ENCODE assay signal across 8 mouse cellular contexts in genomic region chr17:47628851-47629676, GRCm38 (mm10). TPM values are rescaled to one million over a fixed set of nuclear protein-coding genes. Genes with fewer than 3 reads are reported as not detected.
A peak's percentile ranks its signal among the peaks of the same experiment; 100 is the strongest.
DNase-seq lines count a peak whose midpoint lies in the region; ATAC-seq and TF ChIP-seq lines count a peak whose summit lies in the region.

No protein-coding gene starts in this region.

- peak; percentile 96 for DNase-seq in ES-CJ7 (ENCODE audit: low read depth, low spot score)
- DNase-seq in cerebellum, adult 11 months, result peak; percentile 92
- DNase-seq in heart, postnatal 36 days, result peak; percentile 92 to 95
- peak; percentile 90 for DNase-seq in layer of hippocampus, adult 2 months (ENCODE audit: low spot score in 2 of 2)
- DNase-seq in lung, embryonic 14.5 days, result peak; percentile 98
- DNase-seq in thymus, adult 2 months, result peak; percentile 95

- TF ChIP-seq CTCF in layer of hippocampus, adult 2 months (conservative IDR thresholded peaks at IDR 0.05), result no peak
- no peak for TF ChIP-seq CTCF in lung, embryonic 14.5 days (IDR thresholded peaks at IDR 0.05; ENCODE audit: low read depth)
- TF ChIP-seq CTCF in olfactory bulb, adult 2 months (IDR thresholded peaks at IDR 0.05; ENCODE audit: insufficient read depth, low read depth, low read length), result no peak
- no peak for TF ChIP-seq CTCF in thymus, adult 2 months (IDR thresholded peaks at IDR 0.05; ENCODE audit: borderline replicate concordance, control insufficient read depth, extremely low read depth, insufficient read depth, low read length, poor library complexity)

- no peaks in the 10 kb centered on the region for H3K9me3 ChIP-seq in forebrain, embryonic 15.5 days
- H3K9me3 ChIP-seq in lung, embryonic 14.5 days (ENCODE audit: low read depth, low read length), result no peaks in the 10 kb centered on the region

- peak; percentile 95 for ATAC-seq in forebrain, embryonic 15.5 days (replicated peaks)
- peak; percentile 93 for ATAC-seq in lung, embryonic 14.5 days (ENCODE audit: insufficient read depth)

- no peaks in the 10 kb centered on the region for H3K27me3 ChIP-seq in forebrain, embryonic 15.5 days
- H3K27me3 ChIP-seq in lung, embryonic 14.5 days (ENCODE audit: insufficient read depth, low read length), result no peaks in the 10 kb centered on the region
- H3K27me3 ChIP-seq in thymus, adult 2 months (ENCODE audit: control insufficient read depth, insufficient read depth, low read length), result no peaks in the 10 kb centered on the region

- intact Hi-C loops in heart, postnatal 36 days (cut with DNase I), result loop anchor here (1.0 to 2.0 kb wide), 2 partner anchors 18 to 60 kb away; partner anchors contain the start of genes Bysl, Frs3, Gm20517 and Med20

- H3K27ac ChIP-seq in forebrain, embryonic 15.5 days (replicated peaks), result peak overlapping the region; percentile 98
- H3K27ac ChIP-seq in layer of hippocampus, adult 2 months, result peak overlapping the region; percentile 92
- peak overlapping the region; percentile 85 for H3K27ac ChIP-seq in lung, embryonic 14.5 days (ENCODE audit: low read depth)
- peak overlapping the region; percentile 89 for H3K27ac ChIP-seq in olfactory bulb, adult 2 months (ENCODE audit: insufficient read depth, low read depth, low read length)
- H3K27ac ChIP-seq in thymus, adult 2 months (ENCODE audit: control insufficient read depth, insufficient read depth, low read length), result peak overlapping the region; percentile 32

- H3K9ac ChIP-seq in forebrain, embryonic 15.5 days (replicated peaks), result peak overlapping the region; percentile 86
- peak overlapping the region; percentile 63 for H3K9ac ChIP-seq in lung, embryonic 14.5 days

- under 1% methylated on average over 63 of the region's 63 CpGs for WGBS in forebrain, embryonic 15.5 days
- whole genome bisulfite sequencing in lung, embryonic 14.5 days, result under 1% methylated on average over 61 of the region's 63 CpGs
- WGBS in olfactory bulb, adult 2 months, result under 1% methylated on average over 62 of the region's 63 CpGs
- under 1% methylated on average over 63 of the region's 63 CpGs for WGBS in thymus, adult 2 months

- peak overlapping the region; percentile 82 for H3K4me2 ChIP-seq in forebrain, embryonic 15.5 days (replicated peaks)
- peak overlapping the region; percentile 99 for H3K4me2 ChIP-seq in lung, embryonic 14.5 days

- TF ChIP-seq POLR2A in olfactory bulb, adult 2 months (IDR thresholded peaks at IDR 0.05; ENCODE audit: insufficient read depth, low read depth, low read length), result peak; percentile 41; the same call in 1 of the 2 replicates
- 0 out of 2 replicates have a peak, but pooled peaks have one; percentile 46 for TF ChIP-seq POLR2A in thymus, adult 2 months (IDR thresholded peaks at IDR 0.05; ENCODE audit: control insufficient read depth, extremely low read depth, insufficient read depth, low read length, poor library complexity)

- H3K4me3 ChIP-seq in forebrain, embryonic 15.5 days, result peak overlapping the region; percentile 83
- peak overlapping the region; percentile 92 for H3K4me3 ChIP-seq in layer of hippocampus, adult 2 months
- H3K4me3 ChIP-seq in lung, embryonic 14.5 days (ENCODE audit: low read depth, low read length), result peak overlapping the region; percentile 65
- H3K4me3 ChIP-seq in olfactory bulb, adult 2 months (ENCODE audit: insufficient read depth, low read depth, low read length), result peak overlapping the region; percentile 100
- peak overlapping the region; percentile 78 for H3K4me3 ChIP-seq in thymus, adult 2 months (ENCODE audit: control insufficient read depth, insufficient read depth, low read length)

- peaks cover 40% of the 10 kb centered on the region for H3K4me1 ChIP-seq in forebrain, embryonic 15.5 days
- H3K4me1 ChIP-seq in lung, embryonic 14.5 days (ENCODE audit: insufficient read depth), result peaks cover 6% of the 10 kb centered on the region; the same call in 1 of the 2 replicates
- peaks cover 12% of the 10 kb centered on the region for H3K4me1 ChIP-seq in olfactory bulb, adult 2 months (ENCODE audit: control insufficient read depth, insufficient read depth, low read length)
- H3K4me1 ChIP-seq in thymus, adult 2 months (replicated peaks; ENCODE audit: control insufficient read depth, insufficient read depth, low read length), result peaks cover 13% of the 10 kb centered on the region

- peaks cover 6% of the 10 kb centered on the region for H3K36me3 ChIP-seq in forebrain, embryonic 15.5 days
- peaks cover 22% of the 10 kb centered on the region for H3K36me3 ChIP-seq in lung, embryonic 14.5 days (ENCODE audit: insufficient read depth)
- H3K36me3 ChIP-seq in thymus, adult 2 months (ENCODE audit: control insufficient read depth, insufficient read depth, low read length), result peaks cover 4% of the 10 kb centered on the region

RNA-seq across cellular contexts. Expression of gene Usp49, which starts 1.4 kb away (rescaled TPM):
- 10.7 and 11.1 TPM in 2 replicates for polyA plus RNA-seq in forebrain, embryonic 15.5 days (2015; fragmentation: Nextera tagmentation; extraction: Ambion mirVana)
- total RNA-seq in heart, postnatal 36 days (2021), result 1 to 10 TPM; 3.9 to 4.4 TPM
- total RNA-seq in layer of hippocampus, adult 2 months (2021), result 10 to 100 TPM; 11.5 to 12.3 TPM
- 5.0 and 5.6 TPM in 2 replicates for polyA plus RNA-seq in lung, embryonic 14.5 days (2014; fragmentation: Nextera tagmentation; extraction: Ambion mirVana)
- polyA plus RNA-seq in olfactory bulb, adult 2 months (2012; ENCODE audit: insufficient read depth, insufficient read length, low replicate concordance, missing spikeins), result not detected in 2 replicates
- polyA plus RNA-seq in thymus, adult 2 months (2012; rRNA removed), result 12.5 and 17.2 TPM in 2 replicates

RNA-seq across cellular contexts. Expression of gene Gm20517, which starts 17.7 kb away (rescaled TPM):
- polyA plus RNA-seq in forebrain, embryonic 15.5 days (2015; fragmentation: Nextera tagmentation; extraction: Ambion mirVana), result 2.2 and 3.0 TPM in 2 replicates
- 1 to 10 TPM; 2.1 to 3.5 TPM for total RNA-seq in heart, postnatal 36 days (2021)
- 1 to 10 TPM; 4.4 to 5.5 TPM for total RNA-seq in layer of hippocampus, adult 2 months (2021)
- polyA plus RNA-seq in lung, embryonic 14.5 days (2014; fragmentation: Nextera tagmentation; extraction: Ambion mirVana), result 0.74 and 1.8 TPM in 2 replicates
- not detected in 2 replicates for polyA plus RNA-seq in olfactory bulb, adult 2 months (2012; ENCODE audit: insufficient read depth, insufficient read length, low replicate concordance, missing spikeins)
- polyA plus RNA-seq in thymus, adult 2 months (2012; rRNA removed), result 2.8 and 4.5 TPM in 2 replicates

RNA-seq across cellular contexts. Expression of gene Med20, which starts 17.7 kb away (rescaled TPM):
- 45.5 and 50.2 TPM in 2 replicates for polyA plus RNA-seq in forebrain, embryonic 15.5 days (2015; fragmentation: Nextera tagmentation; extraction: Ambion mirVana)
- total RNA-seq in heart, postnatal 36 days (2021), result 10 to 100 TPM; 15.8 to 17.8 TPM
- 10 to 100 TPM; 31.6 to 36.0 TPM for total RNA-seq in layer of hippocampus, adult 2 months (2021)
- polyA plus RNA-seq in lung, embryonic 14.5 days (2014; fragmentation: Nextera tagmentation; extraction: Ambion mirVana), result 45.5 and 49.2 TPM in 2 replicates
- not detected in 2 replicates for polyA plus RNA-seq in olfactory bulb, adult 2 months (2012; ENCODE audit: insufficient read depth, insufficient read length, low replicate concordance, missing spikeins)
- polyA plus RNA-seq in thymus, adult 2 months (2012; rRNA removed), result 46.1 and 56.4 TPM in 2 replicates

RNA-seq across cellular contexts. Expression of gene Bysl, which starts 17.8 kb away (rescaled TPM):
- 32.5 and 33.8 TPM in 2 replicates for polyA plus RNA-seq in forebrain, embryonic 15.5 days (2015; fragmentation: Nextera tagmentation; extraction: Ambion mirVana)
- total RNA-seq in heart, postnatal 36 days (2021), result 10 to 100 TPM; 14.2 to 14.3 TPM
- 10 to 100 TPM; 18.1 to 18.2 TPM for total RNA-seq in layer of hippocampus, adult 2 months (2021)
- 24.2 and 25.4 TPM in 2 replicates for polyA plus RNA-seq in lung, embryonic 14.5 days (2014; fragmentation: Nextera tagmentation; extraction: Ambion mirVana)
- not detected in 2 replicates for polyA plus RNA-seq in olfactory bulb, adult 2 months (2012; ENCODE audit: insufficient read depth, insufficient read length, low replicate concordance, missing spikeins)
- polyA plus RNA-seq in thymus, adult 2 months (2012; rRNA removed), result 14.2 and 16.9 TPM in 2 replicates

RNA-seq across cellular contexts. Expression of gene Tomm6, which starts 59.1 kb away (rescaled TPM):
- polyA plus RNA-seq in forebrain, embryonic 15.5 days (2015; fragmentation: Nextera tagmentation; extraction: Ambion mirVana), result 258 and 266 TPM in 2 replicates
- total RNA-seq in heart, postnatal 36 days (2021), result 100 to 1,000 TPM; 119 to 126 TPM
- total RNA-seq in layer of hippocampus, adult 2 months (2021), result 100 to 1,000 TPM; 204 to 205 TPM
- 433 and 434 TPM in 2 replicates for polyA plus RNA-seq in lung, embryonic 14.5 days (2014; fragmentation: Nextera tagmentation; extraction: Ambion mirVana)
- not detected in 2 replicates for polyA plus RNA-seq in olfactory bulb, adult 2 months (2012; ENCODE audit: insufficient read depth, insufficient read length, low replicate concordance, missing spikeins)
- polyA plus RNA-seq in thymus, adult 2 months (2012; rRNA removed), result 90.5 and 107 TPM in 2 replicates

Comparison
In these comparisons a context has a peak if more than half of its experiments do, and no peak if none do; other contexts are left out.
1. Peak in every context shown above with its lines: DNase-seq, ATAC-seq, H3K4me3 ChIP-seq and H3K27ac ChIP-seq.
2. H3K27ac ChIP-seq: peak in every context shown above with its lines; median percentile 98 in forebrain, embryonic 15.5 days; 92 in layer of hippocampus, adult 2 months; 89 in olfactory bulb, adult 2 months; 85 in lung, embryonic 14.5 days; 32 in thymus, adult 2 months.
3. RNA of gene Med20, which starts 17.7 kb away (polyA plus RNA-seq): 46.1 to 56.4 TPM in thymus, adult 2 months, 45.5 to 50.2 TPM in forebrain, embryonic 15.5 days and 45.5 to 49.2 TPM in lung, embryonic 14.5 days; not detected in olfactory bulb, adult 2 months; every median in the first group is over 10 times any median in the second.